Mouse (Mus musculus): ENCODE measurements around the gene Prkcd. TPM values are rescaled to one million over a fixed set of nuclear protein-coding genes. Genes with fewer than 3 reads are reported as not detected.

Prkcd gene
- total RNA-seq, 2 experiments from 2014 or later = 37.2 to 38.6 TPM

DNA sequence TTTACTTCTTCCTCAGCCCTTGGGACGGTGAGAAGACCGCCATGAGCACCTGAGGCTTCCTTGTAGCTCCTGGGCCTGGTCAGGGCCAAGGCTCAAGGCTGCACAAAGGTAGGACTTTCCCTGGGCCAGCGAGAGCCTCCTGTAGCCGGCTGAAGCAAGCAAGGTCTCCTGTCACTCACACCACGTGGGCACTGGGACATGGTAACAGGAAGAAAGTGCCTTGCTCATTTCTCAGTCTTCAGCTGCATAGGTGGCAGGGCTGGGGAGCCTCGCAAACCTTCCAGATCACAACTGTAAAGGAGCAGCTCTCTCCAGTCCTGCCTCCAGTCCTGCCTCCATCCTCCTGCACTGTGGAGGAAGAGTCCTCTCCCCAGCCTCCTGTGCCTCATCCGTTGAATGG is 50.2 kb downstream of the Prkcd start:
- DNase-seq (ENCODE audit: low spot score in 2 of 2) = no peak

DNA sequence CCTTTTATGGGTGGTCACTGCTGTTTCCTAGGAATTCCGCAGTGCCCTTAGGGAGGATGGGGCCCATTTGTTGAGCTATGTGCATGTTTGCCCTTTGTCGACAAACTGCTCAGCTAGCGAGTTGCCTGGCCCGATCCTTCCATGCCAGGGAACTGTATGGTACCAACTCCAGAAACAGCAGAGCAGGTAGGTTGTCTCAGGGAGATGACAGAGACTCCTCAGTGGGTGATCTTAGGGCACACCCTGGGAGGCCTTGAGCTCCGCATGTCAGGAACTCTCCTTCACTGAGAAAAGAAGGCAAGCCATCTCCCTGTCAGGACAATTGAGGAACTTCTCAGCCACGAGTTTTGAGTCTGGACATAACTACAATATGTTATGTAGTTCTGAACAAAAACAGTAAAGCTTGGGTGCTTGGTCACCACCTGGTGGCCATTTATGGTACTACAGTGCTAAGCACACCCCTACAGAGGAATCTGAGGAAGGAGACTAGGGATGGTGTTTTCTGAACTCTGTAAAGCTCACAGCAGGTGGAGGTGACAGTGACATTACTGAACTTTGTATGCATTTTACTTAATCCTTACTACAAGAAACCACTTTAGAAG is 51.9 kb downstream of the Prkcd start:
- peak; percentile 86 to 88 for DNase-seq (ENCODE audit: low spot score in 2 of 2)

DNA sequence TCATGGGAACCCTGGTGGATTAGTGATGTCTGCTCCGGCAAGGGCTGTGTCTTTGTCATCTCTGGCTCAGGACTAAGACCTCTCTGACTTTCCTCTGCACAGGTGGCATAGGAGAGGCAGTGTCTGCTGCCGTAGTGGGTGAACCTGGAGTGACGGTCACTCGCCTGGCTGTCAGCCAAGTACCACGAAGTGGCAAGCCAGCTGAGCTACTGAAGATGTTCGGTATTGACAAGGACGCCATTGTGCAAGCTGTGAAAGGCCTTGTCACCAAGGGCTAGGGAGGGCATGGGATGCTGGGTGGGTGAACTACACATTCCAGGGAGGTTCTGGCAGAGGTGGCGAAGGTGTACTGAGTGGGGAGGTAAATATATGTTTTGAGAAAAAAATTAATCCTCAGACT is 52.8 kb downstream of the Prkcd start:
- DNase-seq (ENCODE audit: low spot score in 2 of 2) = peak in 1 of 2 experiments; percentile 41

DNA sequence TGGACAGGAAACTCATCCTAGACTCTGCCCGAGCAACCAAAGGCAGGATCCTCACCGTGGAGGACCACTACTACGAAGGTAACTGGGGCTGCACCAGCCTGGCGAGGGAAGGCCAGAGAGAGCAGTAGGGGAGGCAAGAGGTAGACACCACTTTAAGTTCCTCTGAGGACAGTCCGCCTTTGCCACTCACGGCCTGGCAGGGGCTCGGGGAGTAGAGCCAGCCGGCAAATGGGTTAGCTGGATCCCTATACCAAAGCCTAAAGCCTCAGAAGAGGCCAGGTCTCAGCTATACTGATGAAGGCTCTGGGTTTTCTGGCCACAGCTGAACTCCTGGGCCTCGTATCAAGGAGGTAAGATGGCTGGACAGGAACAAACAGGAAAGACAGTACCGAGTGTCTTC is 53.8 kb downstream of the Prkcd start:
- DNase-seq (ENCODE audit: low spot score in 2 of 2) = no peak

DNA sequence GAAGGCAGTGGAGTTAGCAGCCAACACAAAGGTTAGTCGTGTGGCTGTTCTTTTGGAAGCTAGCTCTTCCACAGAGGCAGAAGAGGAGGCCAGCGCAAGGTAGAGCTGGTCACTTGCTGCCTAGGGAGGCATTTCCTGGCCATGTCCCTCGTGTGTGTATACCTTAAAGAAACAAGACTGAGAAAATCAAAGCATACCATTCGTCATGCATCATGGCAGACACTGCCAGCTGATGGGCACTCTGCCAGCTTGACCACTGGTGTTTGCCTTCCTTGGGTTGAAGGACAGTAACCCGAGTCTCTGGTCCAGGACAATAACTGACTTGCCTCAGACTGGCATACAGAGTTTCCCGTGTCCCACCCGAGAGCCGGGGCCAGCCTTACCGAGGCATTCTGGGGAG is 55.7 kb downstream of the Prkcd start:
- DNase-seq (ENCODE audit: low spot score in 2 of 2) = no peak

DNA sequence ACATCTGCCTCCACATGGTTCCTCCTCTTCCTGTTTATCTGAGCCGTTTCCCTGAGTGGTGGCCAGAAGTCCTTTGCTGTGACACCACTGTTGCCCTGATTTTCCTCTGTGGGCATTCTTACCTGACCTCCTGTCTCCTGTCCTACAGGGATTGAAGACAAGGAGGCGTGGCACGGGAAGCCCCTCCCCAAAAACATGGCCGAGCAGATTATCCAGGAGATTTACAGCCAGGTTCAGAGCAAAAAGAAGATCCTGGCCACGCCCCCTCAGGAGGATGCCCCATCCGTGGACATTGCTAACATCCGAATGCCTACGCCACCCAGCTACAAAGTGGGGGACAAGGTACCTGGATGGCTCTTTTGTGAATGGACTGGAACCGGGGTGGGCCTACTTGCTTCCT is 58.0 kb downstream of the Prkcd start:
- no peak for DNase-seq (ENCODE audit: low spot score in 2 of 2)

DNA sequence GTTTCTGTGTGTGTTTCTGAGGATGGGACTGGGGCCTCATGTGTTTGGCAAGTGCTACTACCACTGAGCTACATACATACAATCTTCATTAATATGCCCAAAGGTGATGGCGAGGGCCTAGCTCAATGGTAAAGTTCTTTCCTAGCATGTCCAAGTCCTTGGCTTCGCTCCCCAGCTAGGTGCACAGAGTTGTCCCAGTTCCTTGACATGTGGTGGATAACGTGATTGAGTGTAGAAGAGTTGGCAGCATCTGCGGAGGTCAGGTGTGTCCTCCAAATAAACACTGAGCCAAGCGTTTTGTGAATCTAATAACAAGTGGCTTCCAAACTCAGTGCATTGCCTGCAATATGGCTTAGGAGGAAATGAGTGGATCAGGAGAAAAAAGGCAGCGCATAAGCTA is 59.7 kb downstream of the Prkcd start:
- DNase-seq (ENCODE audit: low spot score in 2 of 2) = no peak

DNA sequence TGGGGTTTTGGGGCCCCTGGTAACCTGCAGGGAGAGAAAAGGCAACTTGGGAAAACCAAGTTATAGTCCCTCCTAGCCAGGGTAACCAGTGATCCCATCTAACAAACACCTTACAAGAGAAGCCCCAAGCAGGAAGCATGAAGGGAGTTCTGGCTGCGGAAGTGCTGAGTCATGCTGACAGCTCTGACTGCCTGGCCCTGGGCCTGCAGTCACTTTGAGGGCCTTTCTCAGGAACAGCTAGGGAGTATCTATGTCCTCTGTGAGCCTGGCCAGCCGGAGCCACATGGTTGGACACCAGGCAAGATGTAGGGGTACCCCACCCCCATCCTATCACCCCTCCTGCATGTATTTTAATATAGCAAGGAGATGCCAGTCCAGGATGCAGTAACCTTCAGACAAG is 61.6 kb downstream of the Prkcd start:
- DNase-seq (ENCODE audit: low spot score in 2 of 2) = no peak

DNA sequence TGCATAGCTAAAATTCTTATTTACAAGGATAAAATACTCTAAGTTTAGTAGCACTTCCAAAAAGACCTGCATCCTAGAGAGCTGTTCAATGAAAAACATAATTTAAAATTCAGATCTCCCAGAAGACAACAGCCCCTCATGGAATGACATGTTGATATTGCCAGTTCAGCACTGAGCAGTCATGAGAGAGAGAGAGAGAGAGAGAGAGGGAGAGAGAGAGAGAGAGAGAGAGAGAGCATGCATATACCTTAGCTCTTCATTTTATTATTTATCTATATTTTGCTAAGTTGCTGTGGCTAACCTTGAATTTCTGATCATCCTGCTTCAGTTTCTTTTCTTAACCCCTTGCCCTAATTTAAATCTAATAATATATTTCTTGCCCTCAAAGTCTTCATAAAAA is 63.7 kb downstream of the Prkcd start:
- no peak for DNase-seq (ENCODE audit: low spot score in 2 of 2)

DNA sequence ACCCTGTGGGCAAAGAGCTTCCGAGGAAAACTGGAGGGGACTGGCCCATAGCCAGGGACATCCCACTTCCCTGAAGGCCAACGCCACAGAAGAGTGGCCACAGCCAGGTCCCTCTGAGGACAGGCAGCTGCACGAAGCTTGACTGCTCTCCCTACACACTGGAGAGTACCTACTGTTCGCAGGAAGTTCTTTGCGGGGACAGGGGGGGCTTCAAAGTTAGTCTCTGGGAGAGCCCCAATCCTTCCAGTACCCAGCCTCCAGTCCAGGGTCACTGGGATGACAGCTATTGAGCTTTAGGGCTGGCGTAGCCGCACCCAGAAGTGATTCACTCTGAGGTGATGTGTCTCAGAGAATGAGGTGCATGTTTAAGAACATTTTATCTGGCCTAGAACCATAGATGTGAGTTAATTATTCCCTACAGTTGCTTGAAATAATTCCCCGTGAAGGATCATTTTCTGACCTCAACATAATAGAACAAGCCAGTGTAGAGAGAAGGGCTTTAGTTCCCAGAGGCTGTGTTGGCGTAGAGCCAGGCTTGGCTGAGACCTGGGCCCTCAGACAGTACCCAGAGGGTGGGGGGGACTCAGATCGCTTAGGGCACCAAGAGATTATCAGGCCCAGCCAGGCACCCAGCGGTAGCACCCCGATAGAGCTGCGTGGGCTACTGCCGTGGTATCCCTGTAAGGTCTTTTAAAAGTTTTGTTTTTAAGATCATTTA is 64.4 kb downstream of the Prkcd start:
- peak; percentile 45 to 63 for DNase-seq (ENCODE audit: low spot score in 2 of 2)

DNA sequence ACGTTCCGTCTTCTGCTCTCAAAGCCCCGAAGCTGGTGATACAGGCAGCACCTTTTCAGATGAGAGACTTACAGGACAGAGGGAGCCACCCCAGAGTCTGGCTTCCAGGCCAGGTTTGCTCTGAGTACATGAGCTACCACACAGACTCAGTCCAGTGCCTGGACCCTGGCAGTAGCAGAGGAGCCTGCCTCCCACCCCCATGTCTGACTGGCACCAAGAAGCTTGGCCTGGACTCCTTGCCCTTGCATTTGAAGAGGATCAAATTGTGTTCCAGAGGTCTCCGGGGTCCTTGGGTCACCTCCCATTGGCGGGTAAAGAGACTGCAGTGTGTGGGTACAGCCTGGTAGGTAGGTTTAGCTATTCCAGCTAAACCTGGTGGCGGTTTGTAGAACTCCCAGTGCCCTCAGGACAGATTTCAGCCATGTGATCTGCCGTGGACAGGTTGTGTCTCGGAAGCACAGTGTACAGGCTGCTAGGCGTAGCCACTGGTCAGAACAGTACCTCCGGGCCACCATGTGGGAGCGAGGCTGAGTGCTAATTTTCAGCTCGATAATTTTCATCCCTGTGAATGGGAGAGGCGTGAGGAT is 65.1 kb downstream of the Prkcd start:
- DNase-seq (ENCODE audit: low spot score in 2 of 2) = no peak

DNA sequence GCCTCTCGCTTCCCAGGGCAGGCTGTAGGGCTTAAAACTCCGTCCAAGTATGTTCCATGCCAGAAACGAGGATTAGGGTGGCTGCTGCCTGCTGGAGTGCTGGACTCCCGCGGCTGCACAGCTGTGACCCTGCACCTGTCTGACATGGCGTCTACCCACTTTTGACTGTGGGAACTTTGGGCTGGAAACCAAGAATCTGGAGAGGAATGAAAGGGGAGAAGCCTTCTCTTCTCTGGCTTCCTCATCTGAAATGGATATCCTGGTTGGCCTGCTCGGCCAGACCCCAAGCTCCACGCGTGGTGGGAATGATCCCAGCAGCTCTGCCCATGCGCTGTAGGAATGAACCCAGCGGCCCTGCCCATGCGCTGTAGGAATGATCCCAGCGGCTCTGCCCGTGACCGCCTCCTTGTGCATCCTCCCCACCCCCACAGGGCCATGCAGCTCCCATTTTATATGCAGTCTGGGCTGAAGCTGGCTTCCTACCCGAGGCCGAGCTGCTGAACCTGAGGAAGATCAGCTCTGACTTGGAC is 66.6 kb downstream of the Prkcd start:
- no peak for DNase-seq (ENCODE audit: low spot score in 2 of 2)

DNA sequence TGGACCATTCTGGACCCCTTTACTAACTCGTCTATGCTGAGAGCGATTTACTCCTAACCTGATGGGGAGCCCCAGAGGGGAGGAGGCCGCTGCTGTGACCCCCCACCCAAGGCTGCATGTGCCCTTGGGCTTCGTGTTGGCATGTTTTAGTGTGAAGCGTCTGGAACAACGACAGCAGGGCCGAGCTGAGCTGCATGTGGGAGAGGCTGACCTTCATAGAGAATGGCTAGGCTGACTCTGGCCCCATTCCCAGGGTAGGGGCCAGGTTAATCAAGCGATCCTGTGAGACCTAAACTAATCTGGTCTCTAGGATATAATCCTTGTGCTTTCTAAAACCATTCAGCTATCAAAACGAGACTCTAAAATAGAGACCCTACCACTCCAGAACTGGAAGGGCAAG is 68.3 kb downstream of the Prkcd start:
- DNase-seq (ENCODE audit: low spot score in 2 of 2) = no peak

DNA sequence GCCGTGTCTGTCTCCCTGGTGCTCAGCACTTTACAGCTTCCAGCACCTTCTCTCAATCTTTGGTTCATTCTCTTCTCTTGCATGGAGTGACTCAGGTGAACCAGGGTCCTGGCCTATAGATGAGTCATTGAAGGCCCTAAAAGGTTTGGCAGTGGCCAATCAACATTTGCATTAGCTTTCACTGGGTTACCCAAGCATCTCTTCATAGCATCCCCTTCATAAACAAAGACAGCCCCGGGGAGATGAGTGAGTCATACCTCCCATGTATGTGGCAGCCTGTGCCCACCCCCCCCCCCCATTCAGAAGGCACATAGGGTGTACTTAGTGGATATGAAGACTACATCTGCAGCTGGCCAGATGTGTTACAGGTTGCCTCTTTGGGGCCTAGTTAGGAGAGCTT is 69.4 kb downstream of the Prkcd start:
- DNase-seq (ENCODE audit: low spot score in 2 of 2) = no peak

DNA sequence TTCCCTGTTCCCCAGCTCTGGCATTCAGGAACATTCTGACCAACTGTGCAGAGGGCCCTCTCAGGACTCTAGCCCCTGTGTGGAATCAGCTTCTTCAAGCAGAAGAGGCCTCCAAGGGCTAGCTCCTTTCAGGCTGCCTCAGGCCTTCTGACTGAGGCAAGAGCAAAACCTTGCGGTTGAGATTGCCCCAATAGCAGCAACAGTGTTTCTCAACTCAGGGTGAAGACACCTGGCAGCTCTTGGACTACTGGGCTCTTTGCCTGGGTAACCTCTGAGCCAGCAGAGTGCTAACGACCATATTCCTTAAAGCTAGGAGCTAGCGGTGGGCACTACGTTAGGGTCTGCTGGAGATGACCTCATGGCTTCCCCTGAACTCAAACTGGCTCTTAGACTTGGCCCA is 72.8 kb downstream of the Prkcd start:
- DNase-seq (ENCODE audit: low spot score in 2 of 2) = no peak

DNA sequence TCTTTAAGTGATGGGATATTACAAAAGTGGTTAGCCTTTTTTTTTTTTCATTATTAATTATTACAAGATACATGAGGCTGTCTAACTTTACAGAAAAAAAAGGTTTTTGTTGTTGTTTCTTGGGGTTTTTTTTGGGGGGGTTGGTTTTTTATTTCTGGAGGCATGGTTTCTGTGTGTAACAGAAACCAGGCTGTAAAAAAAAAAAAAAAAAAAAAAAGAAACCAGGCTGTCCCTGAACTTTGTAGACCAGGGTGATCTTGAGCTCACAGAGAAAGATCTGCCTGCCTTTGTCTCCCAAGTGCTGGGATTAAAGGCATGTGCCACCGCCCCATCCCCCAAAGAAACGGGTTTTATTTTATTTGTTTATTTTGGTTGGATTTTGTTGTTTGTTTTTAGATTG is 74.0 kb downstream of the Prkcd start:
- no peak for DNase-seq (ENCODE audit: low spot score in 2 of 2)

DNA sequence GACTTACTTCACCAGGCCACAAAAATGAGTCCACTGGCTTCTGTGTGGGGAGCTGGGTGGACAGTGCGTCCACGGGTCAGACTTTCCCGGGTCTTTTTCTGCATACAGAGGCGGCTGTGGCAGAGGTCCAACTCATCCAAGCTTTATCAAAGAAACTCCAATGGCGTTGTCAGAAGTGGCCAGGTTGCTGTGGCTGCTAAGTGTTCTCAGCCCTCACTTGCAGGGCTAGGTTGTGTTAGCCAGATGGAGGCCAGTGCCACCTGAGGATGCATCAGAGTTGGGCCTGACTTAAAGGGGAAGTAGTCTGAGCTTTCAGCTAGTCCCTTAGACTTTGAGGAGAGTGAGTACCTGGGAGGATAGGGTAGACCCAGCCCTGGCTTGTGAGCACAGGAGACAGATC is 74.5 kb downstream of the Prkcd start:
- DNase-seq (ENCODE audit: low spot score in 2 of 2) = no peak

DNA sequence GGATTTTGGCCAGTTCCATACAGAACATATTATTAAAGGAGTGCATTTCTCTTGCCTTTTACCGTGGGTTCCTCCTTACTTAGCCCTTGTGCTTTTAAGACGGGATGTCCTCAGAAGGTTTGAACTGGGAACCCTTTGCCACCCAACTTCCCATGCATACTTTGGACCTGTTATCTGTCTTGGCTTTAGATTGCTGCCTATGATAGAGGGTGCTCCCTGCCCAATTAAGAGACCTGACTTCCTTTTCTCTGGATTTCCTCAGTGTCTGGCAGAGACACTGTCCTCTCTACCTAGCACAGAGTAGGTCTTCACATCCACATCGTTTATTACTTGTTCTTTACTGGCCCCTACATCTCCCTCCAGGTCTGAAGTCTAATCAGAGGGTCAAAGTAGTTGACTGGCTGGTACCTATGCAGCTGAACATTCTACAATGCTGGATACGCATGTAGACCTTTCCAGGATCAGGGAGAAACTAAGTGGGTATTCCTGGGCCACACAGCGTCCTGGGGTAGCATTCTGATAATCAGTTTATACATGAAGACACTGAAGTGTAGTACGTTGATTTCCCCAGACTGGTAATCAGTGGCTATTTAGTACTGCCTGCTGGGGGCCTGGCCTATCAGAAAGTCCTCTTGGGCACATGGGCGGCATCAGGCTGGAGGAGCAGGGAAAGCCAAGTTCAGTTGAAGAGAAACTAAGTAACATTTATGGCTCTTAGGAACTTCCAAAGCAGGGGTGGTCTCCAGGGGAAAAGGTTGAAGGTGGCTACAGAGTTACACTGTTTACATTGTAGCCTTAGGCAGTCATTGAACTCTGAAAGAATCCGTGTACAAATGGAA is 75.6 kb downstream of the Prkcd start:
- no peak for DNase-seq (ENCODE audit: low spot score in 2 of 2)

DNA sequence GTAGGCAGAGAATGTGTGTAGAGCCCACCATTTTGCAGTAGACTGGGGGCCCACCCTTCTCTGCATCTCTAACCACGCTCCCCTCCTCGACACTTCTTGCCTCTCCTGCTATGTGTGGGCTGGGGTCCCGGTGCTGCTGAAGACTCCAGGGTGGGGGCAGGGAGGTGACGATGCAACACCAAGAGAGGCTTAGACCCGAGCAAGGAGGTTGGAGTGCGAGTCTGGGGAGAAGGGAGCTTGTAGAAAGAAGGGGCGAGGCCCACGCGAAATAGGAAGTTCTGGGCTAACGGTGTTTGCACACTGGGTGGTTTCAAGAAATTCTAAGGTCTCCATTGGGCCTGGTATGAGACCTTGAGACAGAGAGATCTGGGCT is 76.2 kb downstream of the Prkcd start:
- DNase-seq (ENCODE audit: low spot score in 2 of 2) = peak; percentile 45 to 47

DNA sequence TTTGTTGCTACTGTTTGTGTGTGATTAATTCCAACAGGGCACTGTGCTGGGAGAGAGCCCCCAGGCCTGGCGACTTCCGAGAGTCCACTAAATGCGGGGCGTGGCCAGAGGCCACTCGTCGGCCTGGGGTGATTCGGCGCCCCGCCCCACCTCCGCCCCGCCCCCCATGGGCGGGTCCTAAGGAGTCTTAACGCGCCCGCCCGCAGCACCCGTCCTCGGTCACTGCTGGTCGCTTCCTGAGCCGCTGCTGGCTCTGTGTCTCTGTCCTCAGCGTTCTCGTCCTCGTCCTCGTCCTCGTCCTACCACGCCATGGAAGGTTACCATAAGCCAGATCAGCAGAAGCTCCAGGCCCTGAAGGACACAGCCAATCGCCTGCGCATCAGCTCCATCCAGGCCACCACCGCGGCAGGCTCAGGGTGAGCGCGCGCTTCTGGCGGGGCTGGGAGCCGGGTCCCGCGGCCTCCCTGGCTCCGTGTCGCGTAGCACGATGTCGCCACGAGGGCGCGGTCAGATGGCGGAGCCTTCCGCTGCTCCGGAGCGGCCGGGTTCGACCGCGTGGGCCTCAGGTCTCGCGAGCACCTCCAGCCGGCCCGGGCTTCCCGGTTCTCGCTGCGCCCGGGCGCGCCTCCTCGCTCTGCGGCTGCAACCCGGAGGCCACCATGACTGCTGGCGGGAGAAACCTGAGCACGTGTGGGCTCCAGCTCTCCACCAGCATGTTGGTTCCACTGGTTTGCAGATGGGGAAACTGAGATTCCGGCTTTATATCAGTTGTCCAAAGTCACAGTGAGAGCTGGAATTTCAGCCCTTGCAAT is 76.8 kb downstream of the Prkcd start:
- peak; percentile 90 to 94 for DNase-seq (ENCODE audit: low spot score in 2 of 2)

DNA sequence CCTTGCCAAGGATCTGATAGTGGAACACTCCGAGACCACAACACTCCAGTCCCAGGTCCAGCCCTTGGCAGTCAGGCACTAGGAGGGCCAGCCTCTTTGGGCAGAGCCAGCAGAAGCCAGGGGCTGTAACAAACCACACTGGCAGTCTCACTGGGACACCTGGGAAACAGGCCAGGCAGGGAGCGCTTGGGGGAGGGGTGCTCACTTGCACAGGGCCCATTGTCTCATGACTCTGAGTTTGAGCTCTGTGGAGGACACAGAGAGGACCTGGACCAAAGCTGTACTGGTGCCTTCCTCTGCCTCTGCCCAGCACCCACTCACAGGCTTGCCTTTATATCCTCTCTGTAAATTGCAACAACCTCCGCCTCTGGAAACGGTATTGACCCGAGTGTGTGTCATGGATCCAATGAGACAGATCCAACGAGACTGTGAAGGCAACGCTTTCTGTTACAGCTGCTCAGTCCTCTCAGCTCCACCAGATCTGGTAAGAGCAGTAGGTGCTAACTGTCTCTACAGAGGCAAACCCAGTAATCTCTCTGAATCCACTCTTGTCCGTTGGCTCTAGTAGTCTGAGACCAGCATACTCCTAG is 77.8 kb downstream of the Prkcd start, which contains the start of gene Tkt:
Gene Tkt (plus strand): TSS at position 229 of the 590 bp plus-strand sequence.
- DNase-seq (ENCODE audit: low spot score in 2 of 2) = peak; percentile 81 to 86
